Mouse (Mus musculus) c-Kit-negative CD71-positive TER-119-positive erythroid progenitor cells, embryonic 14.5 days (primary cell): ENCODE results near the gene Ptma.
"Not testable (repeated sequence)": the region's sequence is repeated elsewhere in the genome, so short reads cannot be mapped to it uniquely, and the experiment has no call there.

Experiments
- DNase-seq: peaks from one replicate; pipeline ENCODE4 v3.0.0-alpha.2; 2013; ENCODE audit warnings: low read depth, low spot score

The Ptma gene

DNA sequence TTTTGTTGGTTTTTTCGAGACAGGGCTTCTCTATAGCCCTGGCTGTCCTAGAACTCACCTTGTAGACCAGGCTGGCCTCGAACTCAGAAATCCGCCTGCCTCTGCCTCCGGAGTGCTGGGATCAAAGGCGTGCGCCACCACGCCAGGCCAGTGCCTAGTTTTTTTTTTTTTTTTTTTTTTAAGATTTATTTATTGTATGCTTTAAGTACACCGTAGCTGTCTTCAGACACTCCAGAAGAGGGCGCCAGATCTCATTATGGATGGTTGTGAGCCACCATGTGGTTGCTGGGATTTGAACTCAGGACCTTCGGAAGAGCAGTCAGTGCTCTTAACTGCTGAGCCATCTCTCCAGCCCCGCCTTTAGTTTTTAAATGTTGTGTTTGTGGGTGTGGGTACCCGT lies 13.1 kb downstream of the Ptma start:
- not testable (repeated sequence) for DNase-seq

DNA sequence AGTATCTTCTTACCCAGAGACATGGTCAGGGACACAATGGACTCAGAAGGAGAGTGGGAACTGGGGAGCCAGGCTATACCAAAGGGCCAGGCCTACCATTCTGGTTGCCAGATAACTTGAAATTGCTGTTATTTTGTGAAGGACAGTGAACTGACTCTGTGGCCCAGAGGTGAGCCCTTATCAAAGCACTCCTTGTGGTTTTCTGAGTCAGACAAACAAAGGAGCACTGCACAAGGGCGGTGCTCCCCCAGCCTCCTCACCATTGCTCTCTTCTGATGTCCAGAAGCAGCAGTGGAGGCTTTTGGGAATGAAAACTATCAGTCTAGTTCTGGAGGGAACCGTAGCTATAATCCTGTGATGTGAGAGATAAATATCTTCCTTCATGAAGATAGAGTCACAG lies 16.1 kb downstream of the Ptma start:
- no peak for DNase-seq

DNA sequence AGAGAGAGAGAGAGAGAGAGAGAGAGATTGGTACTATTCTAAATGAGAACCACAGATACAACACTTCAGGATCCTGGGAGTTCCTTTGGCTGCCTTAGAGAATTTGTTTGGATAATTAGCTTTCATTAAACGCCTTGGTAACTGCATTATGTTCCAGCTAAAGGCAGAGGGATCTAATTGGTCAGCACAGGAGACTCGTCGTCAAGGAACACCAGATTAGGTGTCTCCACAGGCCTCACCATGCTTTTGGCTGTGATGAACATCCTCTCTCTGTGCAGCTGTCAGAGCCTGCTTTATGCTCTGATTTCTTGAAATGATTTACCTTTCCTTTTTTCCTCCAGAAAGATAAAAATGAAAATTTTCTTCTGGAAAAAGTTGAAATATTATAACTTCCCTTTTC lies 20.3 kb downstream of the Ptma start:
- no peak for DNase-seq

DNA sequence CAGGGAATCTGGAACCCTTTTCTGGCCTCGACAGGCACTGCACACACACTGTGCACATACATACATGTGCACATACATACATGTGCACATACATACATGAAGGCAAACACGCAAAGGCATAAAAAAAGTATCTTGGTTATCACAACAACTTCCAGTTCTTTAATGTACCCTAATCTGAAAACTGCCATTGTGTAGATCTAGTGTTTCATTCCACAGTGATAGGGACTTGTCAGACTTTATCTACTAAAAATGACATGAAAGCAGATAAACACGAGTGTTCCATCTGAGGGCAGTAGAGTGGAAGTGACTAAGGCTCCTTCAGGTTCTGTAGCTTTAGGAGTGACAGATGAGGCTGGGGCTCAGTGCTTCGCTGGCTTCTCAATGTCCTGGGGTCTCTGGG lies 24.8 kb downstream of the Ptma start:
- no peak for DNase-seq

DNA sequence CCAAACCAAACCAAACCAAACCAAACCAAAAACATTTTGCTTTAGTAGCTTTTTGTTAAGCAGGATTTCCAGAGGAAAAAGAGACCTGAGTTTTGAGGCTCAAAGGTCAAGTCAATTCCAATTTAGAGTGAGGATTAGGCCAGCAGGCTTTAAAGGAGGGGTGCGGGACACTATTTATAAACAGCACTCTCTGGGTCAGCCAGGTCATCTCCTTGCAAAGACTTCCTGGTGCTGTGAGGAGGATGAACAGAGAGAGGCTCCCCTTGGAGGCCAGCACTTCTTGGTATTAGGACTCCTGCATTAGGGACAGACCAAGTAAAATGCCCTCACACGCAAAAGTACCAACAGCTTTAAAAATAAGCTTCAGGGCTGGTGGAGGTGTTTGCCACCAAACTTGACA lies 25.4 kb downstream of the Ptma start:
- DNase-seq: no peak

DNA sequence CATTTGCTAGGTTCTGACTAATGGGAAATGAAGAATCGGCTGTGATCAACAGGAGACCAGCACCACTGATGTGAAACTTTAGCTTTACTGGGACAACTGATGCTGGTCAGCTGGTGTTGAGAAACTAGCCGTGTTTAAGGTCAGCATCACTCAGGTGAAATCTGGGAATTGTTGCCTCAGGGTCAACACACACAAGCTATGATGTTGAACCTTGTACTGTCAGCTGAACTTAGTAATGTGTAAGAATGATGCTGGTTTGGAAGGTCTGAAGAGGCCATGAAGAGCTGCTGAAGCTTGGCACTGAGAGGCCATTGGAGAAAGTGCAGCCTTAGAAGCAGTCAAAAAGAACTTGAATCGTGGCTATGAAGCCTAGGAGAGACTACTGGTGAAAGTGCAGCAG lies 29.1 kb downstream of the Ptma start:
- DNase-seq: no peak

DNA sequence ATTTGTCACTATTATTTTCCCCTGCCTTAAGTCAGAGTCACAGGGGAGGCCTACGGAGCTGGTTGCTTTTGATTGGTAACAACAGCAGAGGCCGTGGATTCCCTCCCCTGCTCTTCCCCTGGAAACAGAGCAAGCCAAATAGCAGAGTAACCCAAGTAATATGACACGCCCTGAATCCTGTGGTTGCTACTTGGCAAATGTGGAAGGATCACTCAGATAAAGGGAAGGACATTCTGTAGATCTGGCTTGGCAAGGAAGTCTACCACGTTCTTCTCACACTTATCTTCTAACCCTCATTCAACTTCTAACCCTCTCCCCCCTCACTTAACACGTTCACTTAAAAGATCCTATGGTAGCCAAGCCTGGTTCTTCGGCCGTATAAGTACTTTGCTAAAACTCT lies 31.3 kb downstream of the Ptma start:
- DNase-seq: no peak

DNA sequence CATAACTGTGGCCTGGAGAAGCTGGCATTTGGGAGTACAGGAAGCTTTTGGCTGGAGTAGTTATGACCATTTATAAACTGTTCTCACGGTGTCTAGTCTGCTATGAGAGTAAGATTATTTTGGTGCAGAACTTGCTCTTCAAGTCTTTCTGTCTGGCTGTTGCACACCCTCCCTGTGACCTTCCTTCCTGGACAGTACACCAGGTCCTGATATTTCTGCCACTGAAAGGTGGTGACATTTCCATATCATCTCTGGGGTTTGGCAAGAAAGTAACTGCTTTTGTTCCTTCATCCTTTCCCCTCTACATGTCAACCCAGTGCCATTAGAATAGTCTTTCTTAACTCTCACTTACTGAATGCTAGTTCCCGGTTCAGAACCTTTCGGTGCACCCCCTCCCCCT lies 32.7 kb downstream of the Ptma start:
- no peak for DNase-seq

DNA sequence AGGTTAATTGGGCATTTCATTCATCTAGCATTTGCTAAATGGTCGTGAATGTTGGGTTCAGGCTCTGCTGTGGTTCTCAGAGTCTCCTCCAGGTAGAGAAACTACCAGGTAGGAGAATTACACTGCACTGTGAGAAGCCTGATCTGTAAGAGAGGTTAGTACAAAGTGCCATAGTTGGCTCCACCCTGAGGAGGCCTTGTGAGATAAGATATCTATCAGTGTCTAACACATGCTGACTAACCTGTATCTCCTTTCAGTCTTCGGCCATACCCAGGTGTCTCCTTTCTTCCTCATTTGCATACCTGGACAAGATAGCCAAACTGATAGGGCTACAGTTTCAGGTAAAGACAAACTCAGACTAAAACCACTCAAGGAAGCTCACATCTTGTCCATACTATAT lies 36.1 kb downstream of the Ptma start:
- DNase-seq: no peak

DNA sequence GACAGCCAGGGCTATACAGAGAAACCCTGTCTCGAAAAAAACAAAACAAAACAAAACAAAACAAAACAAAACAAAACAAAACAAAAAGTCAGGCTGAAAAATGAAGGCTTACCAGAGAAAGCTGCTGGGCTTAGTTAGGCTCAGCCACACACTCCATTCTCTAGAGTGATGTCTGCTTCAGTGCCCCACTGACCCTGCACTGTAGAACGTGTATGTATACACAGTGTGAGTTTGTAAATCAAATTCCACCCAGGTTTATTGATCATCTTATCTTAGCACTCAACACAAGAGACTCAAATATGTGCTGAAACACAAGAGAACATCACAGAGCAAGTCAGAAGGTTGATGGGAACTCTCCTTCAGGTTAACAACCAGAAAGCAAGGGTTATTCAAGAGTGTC lies 41.9 kb downstream of the Ptma start:
- no peak for DNase-seq

DNA sequence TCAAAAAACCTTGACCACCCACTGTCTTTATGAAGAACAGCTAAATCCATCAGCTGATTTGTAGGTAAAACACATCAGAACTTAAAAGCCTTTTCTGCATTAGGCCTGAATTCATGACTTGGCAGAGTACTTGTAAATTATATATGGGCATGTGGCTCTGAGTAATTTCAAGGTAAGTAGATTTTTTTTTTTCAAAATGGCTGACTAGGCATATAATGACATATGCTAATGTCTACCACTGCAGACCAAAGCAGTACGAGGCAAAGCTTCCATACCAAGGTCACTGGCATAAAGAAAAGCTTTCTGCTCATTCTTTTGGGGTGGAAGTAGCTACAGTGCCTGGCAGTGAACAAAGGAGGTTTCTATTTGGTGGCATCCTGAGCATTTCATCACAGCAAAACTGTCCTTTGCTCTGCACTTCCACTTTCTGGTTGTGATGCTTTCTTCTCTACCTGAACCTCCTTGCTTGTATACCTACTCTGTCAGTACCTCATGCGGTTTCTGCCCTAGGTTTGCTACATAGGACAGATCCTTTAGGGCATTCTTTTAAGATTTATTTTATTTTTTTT lies 42.9 kb downstream of the Ptma start:
- no peak for DNase-seq

DNA sequence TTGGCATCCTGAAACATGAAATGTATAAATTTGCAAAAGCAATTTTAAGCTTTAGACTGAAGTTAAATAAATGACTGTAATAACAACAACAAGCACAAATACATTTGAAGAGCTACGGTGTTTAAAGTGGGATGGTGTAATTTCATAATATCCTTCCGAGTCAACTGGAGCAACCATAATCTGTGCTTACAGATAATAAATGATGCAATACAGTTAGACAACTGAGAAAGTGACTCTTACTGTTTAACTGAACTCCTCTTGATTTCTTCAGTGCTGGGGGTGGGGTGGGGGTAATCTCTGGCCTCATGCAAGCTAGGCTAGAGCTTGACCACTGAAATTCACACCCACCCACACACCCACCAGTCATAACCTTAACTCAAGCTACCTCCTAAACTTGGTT lies 44.9 kb downstream of the Ptma start:
- no peak for DNase-seq

DNA sequence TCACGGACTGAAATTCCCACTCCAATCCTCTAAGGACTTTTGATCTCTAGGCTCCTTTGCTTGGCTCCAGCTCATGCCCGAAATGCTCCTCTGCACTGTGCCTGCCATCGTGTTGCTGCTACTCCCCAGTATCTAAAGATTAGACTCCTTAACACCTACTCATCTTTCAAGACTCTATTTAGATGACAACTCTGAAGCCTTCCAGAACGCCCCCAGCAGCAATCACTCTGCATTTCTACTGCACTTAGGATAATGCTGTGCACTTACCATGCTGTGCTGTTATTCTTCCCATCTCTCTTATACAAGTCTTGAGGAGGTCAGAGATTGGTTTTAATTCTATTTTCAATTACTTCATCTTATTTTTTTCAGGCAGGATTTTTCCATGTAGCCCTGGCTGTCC lies 45.4 kb downstream of the Ptma start:
- DNase-seq: no peak
